Mouse (Mus musculus) lung, postnatal 0 days (tissue): ENCODE measurements at regions not wholly inside any gene's neighbourhood (a gene's known extent, or its start where the extent isn't known, plus 50 kb on each side); places are given as distances from the start of the nearest gene placed in this dataset.

Experiments
- CTCF ChIP-seq: IDR thresholded peaks from 2 replicates; pipeline ENCODE4 v1.5.1; 2016; ENCODE audit warnings: antibody characterized with exemption, mild to moderate bottlenecking
- EP300 ChIP-seq: IDR thresholded peaks from 2 replicates; pipeline ENCODE4 v1.6.1; 2016; ENCODE audit warnings: antibody characterized with exemption, mild to moderate bottlenecking, control low read depth

GRCm38 (mm10) chr9:101348771-101349170 lies 97.2 kb upstream of the Ppp2r3a start:
- TF ChIP-seq CTCF, result no peak
- TF ChIP-seq EP300, result no peak
